Mouse (Mus musculus) gastrocnemius, postnatal 10 days (tissue): ENCODE measurements at regions not wholly inside any gene's neighbourhood (a gene's known extent, or its start where the extent isn't known, plus 50 kb on each side); places are given as distances from the start of the nearest gene placed in this dataset.

Source experiments
- DNase-seq: peaks from one replicate; pipeline ENCODE4 v3.0.0; 2021; ENCODE audit warnings: mixed read lengths
- microRNA-seq, 2 experiments: library from miRNA; unstranded; fragments of <30 nt; microRNA quantifications; one replicate each; pipeline ENCODE4 v1.2.0; 2021

DNA sequence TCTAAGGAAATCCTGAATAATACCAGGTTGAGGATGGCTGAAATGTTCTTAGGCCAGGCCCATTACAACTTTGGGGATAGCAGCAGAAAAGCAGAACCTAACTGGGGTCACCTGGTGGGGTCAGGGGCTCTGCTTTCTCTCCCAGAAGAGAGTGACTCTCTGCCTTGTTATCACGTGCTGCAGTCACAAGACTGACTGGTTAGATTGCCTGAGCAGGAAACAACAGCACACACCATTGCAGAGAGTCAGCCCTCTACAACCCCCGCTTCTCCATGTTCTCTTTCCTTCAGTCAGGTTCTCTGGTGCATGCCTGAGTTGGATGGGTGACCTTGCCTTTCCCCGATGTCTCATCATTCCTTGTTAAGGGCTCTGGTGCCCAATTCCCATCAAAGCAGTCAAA is 91.2 kb upstream of the Hsd17b12 start:
- no peak for DNase-seq

GRCm38 (mm10) chr2:94246851-94247471 is 89.2 kb upstream of the Hsd17b12 start:
- DNase-seq, result no peak

- DNase-seq, result no peak
Observed at GRCm38 (mm10) chr2:94246180-94246611, 88.4 kb upstream of the Hsd17b12 start.

GRCm38 (mm10) chr2:94245305-94245959 is 87.7 kb upstream of the Hsd17b12 start:
- DNase-seq, result peak; percentile 75

DNA sequence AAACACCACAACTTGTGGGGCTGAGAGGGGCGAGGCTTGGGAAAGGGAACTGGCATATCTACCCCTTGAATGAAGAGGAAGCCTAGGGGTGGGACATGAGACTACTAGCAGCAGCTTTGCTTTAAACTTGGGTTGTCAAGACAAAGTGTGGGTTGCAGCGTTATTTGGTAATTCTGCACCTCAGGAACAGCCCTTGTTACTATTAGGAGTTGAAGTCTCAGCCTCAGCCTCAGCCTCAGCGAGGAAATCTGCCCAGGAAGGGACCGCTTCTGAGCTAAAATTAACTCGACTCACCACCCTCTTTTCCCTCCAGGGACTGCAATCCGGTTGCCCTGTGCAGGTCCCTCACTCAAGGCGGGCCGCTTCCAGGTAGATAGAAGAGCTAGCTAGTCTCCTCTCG is 86.4 kb upstream of the Hsd17b12 start:
- DNase-seq, result no peak

DNA sequence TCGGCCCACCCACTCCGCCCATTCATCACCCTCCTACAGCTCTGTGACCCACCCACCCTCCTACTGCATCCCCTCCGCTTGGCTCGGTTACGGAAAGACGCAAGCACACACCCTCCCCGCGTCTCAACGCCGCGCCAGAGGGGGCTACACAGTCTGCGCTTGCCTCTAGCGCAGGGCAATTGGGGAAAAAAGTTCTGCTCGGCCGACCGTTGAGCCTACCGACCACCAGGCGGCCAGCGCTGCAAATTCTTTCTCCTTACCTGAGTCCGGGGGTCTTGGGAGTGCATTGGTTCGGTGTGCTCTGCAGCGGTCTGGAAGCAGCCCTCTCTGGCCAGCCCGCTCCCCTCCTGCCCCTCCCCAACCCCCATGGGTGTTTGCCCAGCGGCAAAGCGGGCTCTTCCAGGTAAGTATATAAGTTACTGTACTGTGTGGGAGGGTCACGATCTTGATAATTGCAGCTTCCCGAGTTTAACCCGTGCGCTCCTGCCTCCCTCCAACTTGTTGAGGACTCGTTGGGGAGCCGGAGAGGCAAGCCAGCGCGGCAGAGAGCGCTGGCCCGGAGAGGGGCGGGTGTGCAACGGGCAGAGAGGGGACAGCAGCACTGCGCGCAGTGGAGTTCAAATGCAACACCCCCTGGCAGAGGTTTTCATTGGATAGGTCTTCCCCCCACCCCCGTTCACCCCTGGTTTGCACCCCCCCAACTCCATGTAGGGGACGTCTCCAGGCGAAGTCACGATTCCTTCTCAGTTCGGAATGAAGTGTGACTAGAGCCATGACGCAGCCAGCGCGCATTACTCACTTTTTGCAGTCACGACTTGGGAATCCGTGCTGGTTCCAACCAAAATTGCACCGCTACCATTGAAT is 85.5 kb upstream of the Hsd17b12 start:
- no peak for DNase-seq

GRCm38 (mm10) chr2:94242406-94243052 is 84.8 kb upstream of the Hsd17b12 start:
- DNase-seq, result no peak

DNA sequence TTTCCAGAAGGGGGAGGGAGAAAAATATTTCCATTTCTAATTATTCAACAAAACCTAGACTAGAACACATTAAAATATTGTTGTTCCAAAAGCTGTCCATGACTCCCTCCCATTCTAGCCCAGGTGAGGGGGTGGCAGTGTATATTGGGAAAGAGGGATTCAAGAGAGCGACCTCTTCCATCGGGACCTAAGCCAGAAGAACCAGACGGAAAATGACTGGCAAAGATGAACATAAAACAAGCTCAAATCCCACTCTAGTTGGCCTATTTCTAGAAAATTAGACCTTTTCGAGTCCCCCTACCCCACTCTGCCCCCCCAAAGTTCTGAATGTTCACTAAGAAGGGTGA is 84.3 kb upstream of the Hsd17b12 start:
- no peak for DNase-seq

GRCm38 (mm10) chr2:94241301-94242050 is 83.7 kb upstream of the Hsd17b12 start:
- no peak for DNase-seq

DNA sequence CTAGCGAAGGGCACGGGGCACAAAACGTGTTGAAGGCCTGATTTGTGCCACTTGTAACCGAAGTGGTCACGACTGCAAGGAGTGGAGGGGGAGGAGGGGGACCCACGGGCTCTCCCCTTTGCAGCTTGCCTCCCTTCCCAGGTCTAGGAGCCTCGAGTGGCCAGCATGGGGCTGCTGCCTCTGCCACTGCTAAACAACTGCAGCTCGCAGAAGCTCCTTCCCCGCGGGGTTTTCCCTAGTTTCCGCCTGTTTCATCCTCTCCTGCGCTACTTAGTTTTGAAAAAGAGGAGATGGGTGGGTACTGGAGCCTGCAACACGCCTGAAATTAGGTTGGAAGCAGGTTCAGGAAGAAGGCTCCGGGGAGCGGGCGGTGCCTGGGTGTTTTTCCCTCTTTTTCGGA is 82.6 kb upstream of the Hsd17b12 start:
- DNase-seq, result no peak

DNA sequence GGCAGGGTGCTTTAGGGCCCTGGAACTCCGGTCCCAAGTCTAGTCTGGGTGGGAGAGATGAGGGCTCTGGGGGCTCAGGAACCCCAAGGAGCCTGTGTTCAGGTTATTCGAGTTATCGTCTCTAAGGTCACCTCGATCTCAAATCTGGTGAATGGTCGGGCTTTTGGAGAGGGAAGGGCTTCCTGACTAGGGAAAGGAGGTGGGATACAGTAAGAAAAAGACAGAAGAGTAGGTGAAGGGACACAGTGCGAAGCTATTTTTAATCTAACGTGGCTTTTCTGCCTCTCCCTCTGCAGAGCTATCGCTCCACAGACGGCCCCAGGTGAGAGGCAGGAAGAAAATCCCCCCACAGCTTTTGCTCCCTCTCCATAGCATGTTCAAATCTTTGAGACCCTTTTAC is 81.8 kb upstream of the Hsd17b12 start:
- DNase-seq, result no peak

- no peak for DNase-seq
Observed at GRCm38 (mm10) chr2:94236479-94236878, 78.7 kb upstream of the Hsd17b12 start.

- DNase-seq, result no peak
Observed at GRCm38 (mm10) chr2:94233597-94233996, 75.8 kb upstream of the Hsd17b12 start.

- no peak for DNase-seq
Observed at GRCm38 (mm10) chr2:94219421-94219820, 61.7 kb upstream of the Hsd17b12 start.

- no peak for DNase-seq
Observed at GRCm38 (mm10) chr2:94217481-94217880, 59.7 kb upstream of the Hsd17b12 start.

GRCm38 (mm10) chr2:94215455-94215854 is 57.7 kb upstream of the Hsd17b12 start:
- DNase-seq, result no peak

Small RNA genes in the stretch of these regions (microRNA-seq; reads per million reads assigned to microRNA genes)
- gene Mir129-2, result 0 reads per million in 2 experiments
- gene Mir129b, result 0 reads per million in 2 experiments
